Mouse (Mus musculus): Measurements from ENCODE around the gene Ces1h. TPM values are rescaled to one million over a fixed set of nuclear protein-coding genes. Genes with fewer than 3 reads are reported as not detected.
"Not testable (repeated sequence)": the region's sequence is repeated elsewhere in the genome, so short reads cannot be mapped to it uniquely, and the experiment has no call there.

Ces1h gene
- polyA plus RNA-seq (2015; fragmentation: Nextera tagmentation; extraction: Ambion mirVana): not detected in 2 replicates

- no peak within 1 kb of the TSS for H3K4me3 ChIP-seq (replicated peaks)
- H3K36me3 ChIP-seq (replicated peaks): no peaks in the 10 kb centered on the region
- no peaks in the 10 kb centered on the region for H3K27me3 ChIP-seq
- 66% methylated on average over 4 of the region's 4 CpGs for WGBS (ENCODE audit: insufficient replicate concordance)
- no peak for ATAC-seq (ENCODE audit: insufficient read depth)
- H3K4me2 ChIP-seq: no peak within 1 kb of the TSS
- H3K9me3 ChIP-seq (replicated peaks): no peaks in the 10 kb centered on the region
- no peak within 1 kb of the TSS for H3K27ac ChIP-seq (replicated peaks)
- no peak within 1 kb of the TSS for H3K9ac ChIP-seq
- no peaks in the 10 kb centered on the region for H3K4me1 ChIP-seq (replicated peaks)
Measured at GRCm38 (mm10) chr8:93379625-93380024, at the start of gene Ces1h. Ces1h (minus strand) TSS chr8:93379725.

- no peaks in the 10 kb centered on the region for H3K9me3 ChIP-seq (replicated peaks)
- no peak for ATAC-seq (ENCODE audit: insufficient read depth)
Measured at GRCm38 (mm10) chr8:93427195-93427594, 47.7 kb upstream of the Ces1h start.

GRCm38 (mm10) chr8:93415387-93415786 lies 35.9 kb upstream of the Ces1h start:
- Histone ChIP-seq H3K27me3 (no peaks in the 10 kb centered on the region), H3K4me3 (replicated peaks) (no peak overlapping the region), H3K9ac (no peak overlapping the region), H3K36me3 (replicated peaks) (no peaks in the 10 kb centered on the region), H3K4me2 (no peak overlapping the region), H3K27ac (replicated peaks) (no peak overlapping the region), H3K9me3 (replicated peaks) (no peaks in the 10 kb centered on the region), H3K4me1 (replicated peaks) (no peaks in the 10 kb centered on the region)
- ATAC-seq (ENCODE audit: insufficient read depth): no peak
- whole genome bisulfite sequencing (ENCODE audit: insufficient replicate concordance): 58% methylated on average over 4 of the region's 4 CpGs

More at GRCm38 (mm10) chr8:93427195-93427594, 47.7 kb upstream of the Ces1h start:
- no peak overlapping the region for H3K9ac ChIP-seq
- H3K36me3 ChIP-seq (replicated peaks): no peaks in the 10 kb centered on the region
- H3K27me3 ChIP-seq: no peaks in the 10 kb centered on the region
- WGBS (ENCODE audit: insufficient replicate concordance): 70% methylated on average over 16 of the region's 16 CpGs
- H3K4me2 ChIP-seq: no peak overlapping the region
- no peak overlapping the region for H3K4me3 ChIP-seq (replicated peaks)
- H3K27ac ChIP-seq (replicated peaks): no peak overlapping the region
- no peaks in the 10 kb centered on the region for H3K4me1 ChIP-seq (replicated peaks)

GRCm38 (mm10) chr8:93408830-93409229 lies 29.3 kb upstream of the Ces1h start:
- no peak for ATAC-seq (ENCODE audit: insufficient read depth)
- 77% methylated on average over 2 of the region's 2 CpGs for WGBS (ENCODE audit: insufficient replicate concordance)

GRCm38 (mm10) chr8:93399698-93400097 lies 20.2 kb upstream of the Ces1h start:
- 59% methylated on average over 2 of the region's 2 CpGs for WGBS (ENCODE audit: insufficient replicate concordance)
- Histone ChIP-seq H3K36me3 (replicated peaks) (no peaks in the 10 kb centered on the region), H3K4me1 (replicated peaks) (no peaks in the 10 kb centered on the region), H3K27ac (replicated peaks) (no peak overlapping the region), H3K4me2 (no peak overlapping the region), H3K4me3 (replicated peaks) (no peak overlapping the region), H3K9ac (no peak overlapping the region), H3K9me3 (replicated peaks) (no peaks in the 10 kb centered on the region), H3K27me3 (no peaks in the 10 kb centered on the region)
- no peak for ATAC-seq (ENCODE audit: insufficient read depth)

More at GRCm38 (mm10) chr8:93408830-93409229, 29.3 kb upstream of the Ces1h start:
- Histone ChIP-seq H3K4me2 (no peak overlapping the region), H3K27ac (replicated peaks) (no peak overlapping the region), H3K4me3 (replicated peaks) (no peak overlapping the region), H3K4me1 (replicated peaks) (no peaks in the 10 kb centered on the region), H3K9ac (no peak overlapping the region), H3K36me3 (replicated peaks) (no peaks in the 10 kb centered on the region), H3K27me3 (no peaks in the 10 kb centered on the region), H3K9me3 (replicated peaks) (no peaks in the 10 kb centered on the region)

- Histone ChIP-seq H3K4me3 (replicated peaks) (no peak overlapping the region), H3K27ac (replicated peaks) (no peak overlapping the region), H3K4me1 (replicated peaks) (no peaks in the 10 kb centered on the region), H3K36me3 (replicated peaks) (no peaks in the 10 kb centered on the region), H3K4me2 (no peak overlapping the region), H3K27me3 (no peaks in the 10 kb centered on the region), H3K9me3 (replicated peaks) (no peaks in the 10 kb centered on the region), H3K9ac (no peak overlapping the region)
- ATAC-seq (ENCODE audit: insufficient read depth): no peak
- WGBS (ENCODE audit: insufficient replicate concordance): 31% methylated on average over 1 of the region's 1 CpGs
Measured at GRCm38 (mm10) chr8:93398044-93398443, 18.5 kb upstream of the Ces1h start.

GRCm38 (mm10) chr8:93394079-93394619 lies 14.6 kb upstream of the Ces1h start:
- not testable (repeated sequence) for H3K9me3 ChIP-seq (replicated peaks); H3K4me3 ChIP-seq (replicated peaks); H3K27ac ChIP-seq (replicated peaks); H3K27me3 ChIP-seq; ATAC-seq (ENCODE audit: insufficient read depth); H3K9ac ChIP-seq; H3K4me1 ChIP-seq (replicated peaks); H3K36me3 ChIP-seq (replicated peaks); H3K4me2 ChIP-seq
- 55% methylated on average over 8 of the region's 8 CpGs for WGBS (ENCODE audit: insufficient replicate concordance)

- ATAC-seq (ENCODE audit: insufficient read depth): no peak
- Histone ChIP-seq H3K9me3 (replicated peaks) (no peaks in the 10 kb centered on the region), H3K4me2 (no peak overlapping the region), H3K9ac (no peak overlapping the region), H3K4me1 (replicated peaks) (no peaks in the 10 kb centered on the region), H3K27me3 (no peaks in the 10 kb centered on the region), H3K4me3 (replicated peaks) (no peak overlapping the region), H3K36me3 (replicated peaks) (no peaks in the 10 kb centered on the region), H3K27ac (replicated peaks) (no peak overlapping the region)
- WGBS (ENCODE audit: insufficient replicate concordance): 23% methylated on average over 2 of the region's 2 CpGs
Measured at GRCm38 (mm10) chr8:93369481-93369880, 10.0 kb downstream of the Ces1h start.

GRCm38 (mm10) chr8:93360113-93360512 lies 19.4 kb downstream of the Ces1h start:
- H3K9me3 ChIP-seq (replicated peaks): no peaks in the 10 kb centered on the region
- no peak overlapping the region for H3K27ac ChIP-seq (replicated peaks)
- H3K36me3 ChIP-seq (replicated peaks): no peaks in the 10 kb centered on the region
- no peak for ATAC-seq (ENCODE audit: insufficient read depth)
- no peak overlapping the region for H3K4me2 ChIP-seq
- no peak overlapping the region for H3K9ac ChIP-seq
- no peak overlapping the region for H3K4me3 ChIP-seq (replicated peaks)
- H3K27me3 ChIP-seq: no peaks in the 10 kb centered on the region
- H3K4me1 ChIP-seq (replicated peaks): no peaks in the 10 kb centered on the region

- no peaks in the 10 kb centered on the region for H3K36me3 ChIP-seq (replicated peaks)
- H3K27me3 ChIP-seq: no peaks in the 10 kb centered on the region
- no peaks in the 10 kb centered on the region for H3K4me1 ChIP-seq (replicated peaks)
- H3K9ac ChIP-seq: no peak overlapping the region
- 72% methylated on average over 2 of the region's 2 CpGs for WGBS (ENCODE audit: insufficient replicate concordance)
- no peaks in the 10 kb centered on the region for H3K9me3 ChIP-seq (replicated peaks)
- H3K4me3 ChIP-seq (replicated peaks): no peak overlapping the region
- H3K27ac ChIP-seq (replicated peaks): no peak overlapping the region
- H3K4me2 ChIP-seq: no peak overlapping the region
- no peak for ATAC-seq (ENCODE audit: insufficient read depth)
Measured at GRCm38 (mm10) chr8:93339531-93339930, 40.0 kb downstream of the Ces1h start.

GRCm38 (mm10) chr8:93337207-93337606 lies 42.3 kb downstream of the Ces1h start, which contains the start of gene Ces1g:
Ces1g (minus strand) TSS chr8:93337308.
- no peaks in the 10 kb centered on the region for H3K27me3 ChIP-seq
- H3K36me3 ChIP-seq (replicated peaks): no peaks in the 10 kb centered on the region
- H3K4me2 ChIP-seq: no peak within 1 kb of the TSS
- H3K4me1 ChIP-seq (replicated peaks): no peaks in the 10 kb centered on the region
- H3K9ac ChIP-seq: no peak within 1 kb of the TSS
- 28% methylated on average over 3 of the region's 3 CpGs for WGBS (ENCODE audit: insufficient replicate concordance)
- H3K4me3 ChIP-seq (replicated peaks): no peak within 1 kb of the TSS
- no peak for ATAC-seq (ENCODE audit: insufficient read depth)
- H3K9me3 ChIP-seq (replicated peaks): no peaks in the 10 kb centered on the region
- H3K27ac ChIP-seq (replicated peaks): no peak within 1 kb of the TSS

GRCm38 (mm10) chr8:93332703-93333102 lies 46.8 kb downstream of the Ces1h start:
- Histone ChIP-seq H3K4me3 (replicated peaks) (no peak overlapping the region), H3K9ac (no peak overlapping the region), H3K4me2 (no peak overlapping the region), H3K27me3 (no peaks in the 10 kb centered on the region), H3K9me3 (replicated peaks) (no peaks in the 10 kb centered on the region), H3K4me1 (replicated peaks) (no peaks in the 10 kb centered on the region), H3K27ac (replicated peaks) (0 out of 2 replicates have a peak overlapping the region, but pooled peaks have one; percentile 25), H3K36me3 (replicated peaks) (no peaks in the 10 kb centered on the region)
- peak; percentile 67 for ATAC-seq (ENCODE audit: insufficient read depth)
- WGBS (ENCODE audit: insufficient replicate concordance): 64% methylated on average over 1 of the region's 1 CpGs

Measured in liver, embryonic 15.5 days (tissue).